Mouse (Mus musculus): ENCODE measurements at regions not wholly inside any gene's neighbourhood (a gene's known extent, or its start where the extent isn't known, plus 50 kb on each side); places are given as distances from the start of the nearest gene placed in this dataset.

DNA sequence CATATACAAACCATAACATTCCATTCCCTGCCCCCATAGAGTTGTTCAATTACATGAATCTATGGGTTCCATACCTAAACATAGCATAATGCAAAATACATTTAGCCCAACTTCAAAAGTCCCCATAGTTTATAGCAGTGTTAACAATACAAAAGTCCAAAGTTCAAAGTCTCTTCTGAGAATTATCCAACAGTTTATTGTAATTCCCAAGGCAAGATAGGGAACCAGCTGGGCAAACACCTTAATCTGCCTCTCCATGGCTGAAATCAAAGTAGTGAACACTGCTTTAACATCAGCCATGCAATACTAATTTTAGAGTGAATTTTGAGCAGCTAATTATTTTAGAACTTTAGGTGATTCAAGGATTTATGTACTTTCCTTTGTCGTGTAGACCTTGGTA, 72.7 kb upstream of the Gprin3 start:
- Histone ChIP-seq H3K4me1 (replicated peaks; ENCODE audit: insufficient read depth, low read length) (no peaks in the 10 kb centered on the region), H3K27ac (no peak overlapping the region), H3K36me3 (ENCODE audit: insufficient read depth, low read length) (no peaks in the 10 kb centered on the region), H3K9ac (ENCODE audit: low read depth, low read length) (no peak overlapping the region), H3K4me2 (ENCODE audit: low read length) (no peak overlapping the region), H3K27me3 (ENCODE audit: insufficient read depth, low read length) (no peaks in the 10 kb centered on the region), H3K9me3 (replicated peaks; ENCODE audit: low read length) (no peaks in the 10 kb centered on the region), H3K4me3 (replicated peaks; ENCODE audit: low read depth, low read length) (no peak overlapping the region)
- WGBS = 58% methylated on average over 1 of the region's 1 CpGs
- ATAC-seq (replicated peaks; ENCODE audit: low FRiP score, low read depth) (no peak), DNase-seq (ENCODE audit: low spot score) (no peak)
- TF ChIP-seq CTCF (IDR thresholded peaks at IDR 0.05; ENCODE audit: low read depth) = no peak

- peak; percentile 82 for TF ChIP-seq CTCF (IDR thresholded peaks at IDR 0.05; ENCODE audit: low read depth)
- no peak for ATAC-seq (replicated peaks; ENCODE audit: low FRiP score, low read depth)
- no peaks in the 10 kb centered on the region for H3K27me3 ChIP-seq (ENCODE audit: insufficient read depth, low read length)
Measured at GRCm38 (mm10) chr6:59498079-59498478, 72.0 kb upstream of the Gprin3 start.

GRCm38 (mm10) chr6:59489001-59489575, 63.0 kb upstream of the Gprin3 start:
- DNase-seq (ENCODE audit: low spot score) (no peak), ATAC-seq (replicated peaks; ENCODE audit: low FRiP score, low read depth) (no peak)
- H3K4me2 ChIP-seq (ENCODE audit: low read length) = no peak overlapping the region
- no peak overlapping the region for H3K9ac ChIP-seq (ENCODE audit: low read depth, low read length)
- WGBS = 79% methylated on average over 3 of the region's 3 CpGs
- H3K27ac ChIP-seq = no peak overlapping the region
- H3K4me3 ChIP-seq (replicated peaks; ENCODE audit: low read depth, low read length) = no peak overlapping the region
- no peak for TF ChIP-seq CTCF (IDR thresholded peaks at IDR 0.05; ENCODE audit: low read depth)
- H3K4me1 ChIP-seq (replicated peaks; ENCODE audit: insufficient read depth, low read length) = no peaks in the 10 kb centered on the region
- H3K27me3 ChIP-seq (ENCODE audit: insufficient read depth, low read length) = no peaks in the 10 kb centered on the region
- no peaks in the 10 kb centered on the region for H3K9me3 ChIP-seq (replicated peaks; ENCODE audit: low read length)
- no peaks in the 10 kb centered on the region for H3K36me3 ChIP-seq (ENCODE audit: insufficient read depth, low read length)

More at GRCm38 (mm10) chr6:59498079-59498478, 72.0 kb upstream of the Gprin3 start:
- H3K9ac ChIP-seq (ENCODE audit: low read depth, low read length) = no peak overlapping the region
- DNase-seq (ENCODE audit: low spot score) = peak; percentile 41
- no peaks in the 10 kb centered on the region for H3K4me1 ChIP-seq (replicated peaks; ENCODE audit: insufficient read depth, low read length)
- no peaks in the 10 kb centered on the region for H3K36me3 ChIP-seq (ENCODE audit: insufficient read depth, low read length)
- H3K9me3 ChIP-seq (replicated peaks; ENCODE audit: low read length) = no peaks in the 10 kb centered on the region
- WGBS = 34% methylated on average over 7 of the region's 7 CpGs
- no peak overlapping the region for H3K27ac ChIP-seq
- no peak overlapping the region for H3K4me2 ChIP-seq (ENCODE audit: low read length)
- H3K4me3 ChIP-seq (replicated peaks; ENCODE audit: low read depth, low read length) = no peak overlapping the region

- no peaks in the 10 kb centered on the region for H3K9me3 ChIP-seq (replicated peaks; ENCODE audit: low read length)
- DNase-seq (ENCODE audit: low spot score) (no peak), ATAC-seq (replicated peaks; ENCODE audit: low FRiP score, low read depth) (no peak)
- no peak overlapping the region for H3K27ac ChIP-seq
- TF ChIP-seq CTCF (IDR thresholded peaks at IDR 0.05; ENCODE audit: low read depth) = no peak
- H3K27me3 ChIP-seq (ENCODE audit: insufficient read depth, low read length) = no peaks in the 10 kb centered on the region
- no peak overlapping the region for H3K4me3 ChIP-seq (replicated peaks; ENCODE audit: low read depth, low read length)
- no peak overlapping the region for H3K9ac ChIP-seq (ENCODE audit: low read depth, low read length)
- no peak overlapping the region for H3K4me2 ChIP-seq (ENCODE audit: low read length)
- no peaks in the 10 kb centered on the region for H3K4me1 ChIP-seq (replicated peaks; ENCODE audit: insufficient read depth, low read length)
- H3K36me3 ChIP-seq (ENCODE audit: insufficient read depth, low read length) = no peaks in the 10 kb centered on the region
- 63% methylated on average over 1 of the region's 1 CpGs for WGBS
Measured at GRCm38 (mm10) chr6:59488386-59488785, 62.3 kb upstream of the Gprin3 start.

DNA sequence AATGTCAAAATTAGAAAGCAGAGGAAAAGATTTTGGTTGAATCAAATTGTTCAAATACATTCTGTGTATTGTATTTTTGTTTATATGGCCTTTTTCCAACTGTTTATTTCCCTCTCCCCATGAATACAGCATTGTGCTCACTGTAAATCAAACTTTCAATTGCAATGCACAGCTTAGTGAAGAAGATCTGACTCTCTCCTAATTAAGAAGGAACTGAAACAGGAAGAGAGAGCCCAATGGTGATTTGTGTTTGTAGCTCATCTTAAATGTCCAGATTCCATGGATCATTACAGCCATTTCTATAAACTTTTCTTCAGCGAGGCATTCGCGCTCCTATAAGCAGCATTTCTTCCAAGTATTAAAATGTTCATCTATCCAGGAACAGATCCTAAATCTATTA, 57.9 kb upstream of the Gprin3 start:
- H3K27ac ChIP-seq = no peak overlapping the region
- H3K4me3 ChIP-seq (replicated peaks; ENCODE audit: low read depth, low read length) = no peak overlapping the region
- no peak for DNase-seq (ENCODE audit: low spot score)
- H3K9ac ChIP-seq (ENCODE audit: low read depth, low read length) = no peak overlapping the region
- no peaks in the 10 kb centered on the region for H3K4me1 ChIP-seq (replicated peaks; ENCODE audit: insufficient read depth, low read length)
- no peaks in the 10 kb centered on the region for H3K27me3 ChIP-seq (ENCODE audit: insufficient read depth, low read length)
- 83% methylated on average over 3 of the region's 3 CpGs for WGBS
- no peaks in the 10 kb centered on the region for H3K36me3 ChIP-seq (ENCODE audit: insufficient read depth, low read length)
- ATAC-seq (replicated peaks; ENCODE audit: low FRiP score, low read depth) = no peak
- TF ChIP-seq CTCF (IDR thresholded peaks at IDR 0.05; ENCODE audit: low read depth) = no peak
- no peaks in the 10 kb centered on the region for H3K9me3 ChIP-seq (replicated peaks; ENCODE audit: low read length)
- H3K4me2 ChIP-seq (ENCODE audit: low read length) = no peak overlapping the region

GRCm38 (mm10) chr6:59483587-59483986, 57.5 kb upstream of the Gprin3 start:
- no peak overlapping the region for H3K4me3 ChIP-seq (replicated peaks; ENCODE audit: low read depth, low read length)
- no peaks in the 10 kb centered on the region for H3K4me1 ChIP-seq (replicated peaks; ENCODE audit: insufficient read depth, low read length)
- TF ChIP-seq CTCF (IDR thresholded peaks at IDR 0.05; ENCODE audit: low read depth) = peak; percentile 86
- no peaks in the 10 kb centered on the region for H3K36me3 ChIP-seq (ENCODE audit: insufficient read depth, low read length)
- no peaks in the 10 kb centered on the region for H3K27me3 ChIP-seq (ENCODE audit: insufficient read depth, low read length)
- no peak overlapping the region for H3K4me2 ChIP-seq (ENCODE audit: low read length)
- no peaks in the 10 kb centered on the region for H3K9me3 ChIP-seq (replicated peaks; ENCODE audit: low read length)
- no peak overlapping the region for H3K9ac ChIP-seq (ENCODE audit: low read depth, low read length)
- no peak overlapping the region for H3K27ac ChIP-seq
- DNase-seq (ENCODE audit: low spot score) (peak; percentile 80), ATAC-seq (replicated peaks; ENCODE audit: low FRiP score, low read depth) (peak; percentile 40; the same call in 1 of the 2 replicates)
- 14% methylated on average over 3 of the region's 3 CpGs for WGBS

All from kidney, postnatal 0 days (tissue).